Mouse (Mus musculus): ENCODE measurements around the gene Sipa1. TPM values are rescaled to one million over a fixed set of nuclear protein-coding genes. Genes with fewer than 3 reads are reported as not detected.

Gene Sipa1
- total RNA-seq, 2 experiments from 2014 or later = 6.9 to 9.5 TPM

- DNase-seq = peak; percentile 60 to 64
- intact Hi-C loops (cut with DNase I) = no loop called here
Observed at GRCm38 (mm10) chr19:5649298-5649741, 14.2 kb downstream of the Sipa1 start.

DNA sequence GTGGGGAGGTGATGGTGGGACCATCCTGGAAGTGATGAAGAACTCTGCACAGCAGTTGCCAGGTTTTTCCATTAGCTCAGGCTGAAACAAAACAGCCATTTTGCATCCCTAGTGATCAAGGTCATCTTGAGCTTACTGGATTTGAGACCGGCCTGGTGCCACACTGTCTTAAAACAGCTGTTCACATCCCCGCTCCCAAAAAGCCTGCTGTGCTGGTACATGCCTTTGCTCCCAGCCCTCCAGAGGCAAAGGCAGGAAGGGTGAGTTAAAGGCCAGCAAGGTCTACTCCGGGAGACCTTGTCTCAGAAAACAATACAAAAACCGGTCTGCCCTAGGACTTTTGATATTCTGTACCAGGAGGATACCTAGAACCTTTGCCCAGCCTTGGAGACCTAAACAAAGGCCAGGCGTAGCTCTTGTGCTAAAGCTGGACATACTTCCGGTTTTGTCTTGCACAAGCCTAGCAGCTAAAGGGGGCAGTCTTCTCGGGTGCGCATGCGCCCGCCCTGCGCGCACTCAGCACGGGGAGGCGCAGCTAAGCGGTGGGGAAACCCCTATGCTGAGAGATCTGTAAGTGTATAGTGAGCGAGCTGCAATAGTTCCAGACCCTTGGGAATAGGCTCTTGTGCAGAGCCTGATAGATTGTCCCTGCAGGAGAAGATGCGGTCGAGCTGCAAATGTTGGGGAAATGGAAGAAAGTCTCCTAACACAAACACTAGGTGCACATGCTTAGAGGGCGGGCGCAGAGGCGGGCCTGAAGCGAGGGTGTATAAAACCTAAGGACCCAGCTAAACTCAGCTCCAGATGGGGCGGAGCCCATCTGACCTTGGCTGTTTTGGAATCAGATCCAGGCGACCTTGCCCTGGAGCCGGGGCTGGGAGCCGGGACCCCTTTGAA lies 14.9 kb downstream of the Sipa1 start:
- intact Hi-C loops (cut with DNase I) = no loop called here
- peak; percentile 70 to 77 for DNase-seq

DNA sequence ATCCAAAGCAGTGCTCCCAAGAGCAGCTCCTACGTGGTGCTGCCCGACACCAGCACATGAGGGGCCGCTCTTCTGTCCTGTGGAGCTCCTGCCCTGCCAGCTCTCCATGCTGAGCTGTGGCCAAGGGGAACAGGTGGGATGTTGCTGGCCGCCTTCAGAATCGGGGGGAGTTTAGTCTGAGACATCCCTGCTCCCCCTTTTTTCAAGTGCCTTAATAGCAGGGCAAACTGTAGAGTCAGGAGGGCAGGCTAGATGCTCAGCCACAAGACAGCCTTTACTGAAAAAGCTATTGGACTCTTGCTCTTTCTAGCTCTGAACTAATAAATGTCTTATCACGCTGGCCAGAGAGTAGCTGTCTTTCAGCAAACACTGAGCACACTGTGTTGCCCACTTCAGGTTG lies 15.7 kb downstream of the Sipa1 start:
- intact Hi-C loops (cut with DNase I) = no loop called here
- no peak for DNase-seq

DNA sequence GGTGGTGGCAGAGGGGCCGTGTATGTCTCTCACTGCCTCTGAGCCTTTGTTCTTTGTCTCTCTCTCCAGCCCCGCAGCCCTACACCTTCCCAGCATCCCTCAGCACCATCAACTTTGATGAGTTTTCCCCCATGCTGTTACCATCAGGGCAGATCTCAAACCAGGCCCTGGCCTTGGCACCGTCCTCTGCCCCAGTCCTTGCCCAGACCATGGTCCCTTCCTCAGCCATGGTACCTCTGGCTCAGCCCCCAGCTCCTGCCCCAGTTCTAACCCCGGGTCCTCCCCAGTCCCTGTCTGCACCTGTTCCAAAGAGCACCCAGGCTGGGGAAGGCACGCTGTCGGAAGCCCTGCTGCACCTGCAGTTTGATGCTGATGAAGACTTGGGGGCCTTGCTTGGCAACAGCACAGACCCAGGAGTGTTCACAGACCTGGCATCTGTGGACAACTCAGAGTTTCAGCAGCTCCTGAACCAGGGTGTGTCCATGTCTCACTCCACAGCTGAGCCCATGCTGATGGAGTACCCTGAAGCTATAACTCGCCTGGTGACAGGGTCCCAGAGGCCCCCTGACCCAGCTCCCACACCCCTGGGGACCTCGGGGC lies 16.7 kb downstream of the Sipa1 start:
- intact Hi-C loops (cut with DNase I) = no loop called here

DNA sequence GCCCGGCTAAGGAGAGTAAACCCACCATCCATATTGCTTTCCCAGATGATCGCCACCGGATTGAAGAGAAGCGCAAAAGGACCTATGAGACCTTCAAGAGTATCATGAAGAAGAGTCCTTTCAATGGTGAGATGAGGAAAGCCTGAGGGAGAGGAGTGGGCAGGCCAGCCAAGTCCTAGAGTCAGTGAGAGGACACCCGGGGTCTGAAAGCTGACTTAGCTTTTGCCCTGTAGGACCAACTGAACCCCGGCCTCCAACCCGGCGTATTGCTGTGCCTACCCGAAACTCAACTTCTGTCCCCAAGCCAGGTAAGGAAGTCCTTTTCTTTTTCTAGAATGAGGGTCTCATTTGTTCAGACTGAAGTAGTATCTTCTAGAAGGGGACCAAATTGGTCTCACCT lies 18.2 kb downstream of the Sipa1 start:
- DNase-seq = no peak
- intact Hi-C loops (cut with DNase I) = no loop called here

More for the DNA sequence above, 16.7 kb downstream of the Sipa1 start:
- no peak for DNase-seq

DNA sequence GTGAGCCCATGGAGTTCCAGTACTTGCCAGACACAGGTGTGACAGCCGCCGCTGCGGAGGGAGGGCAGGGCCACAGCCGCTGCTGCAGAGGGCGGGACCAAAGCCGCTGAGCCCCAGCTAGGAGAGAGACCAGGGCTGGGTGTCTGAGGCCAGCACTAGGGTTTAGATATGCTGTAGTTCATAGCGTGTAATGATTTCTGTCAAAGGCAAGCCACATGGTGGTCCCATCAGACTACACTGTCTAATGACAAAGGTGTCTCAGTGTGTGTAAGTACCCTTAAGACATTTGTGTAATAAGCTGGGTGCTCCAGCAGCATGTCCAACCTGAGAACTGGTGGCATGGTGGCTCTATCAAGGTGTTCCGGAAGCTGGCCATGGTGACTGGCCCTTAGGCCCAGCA lies 21.9 kb downstream of the Sipa1 start:
- intact Hi-C loops (cut with DNase I) = no loop called here
- DNase-seq = no peak

DNA sequence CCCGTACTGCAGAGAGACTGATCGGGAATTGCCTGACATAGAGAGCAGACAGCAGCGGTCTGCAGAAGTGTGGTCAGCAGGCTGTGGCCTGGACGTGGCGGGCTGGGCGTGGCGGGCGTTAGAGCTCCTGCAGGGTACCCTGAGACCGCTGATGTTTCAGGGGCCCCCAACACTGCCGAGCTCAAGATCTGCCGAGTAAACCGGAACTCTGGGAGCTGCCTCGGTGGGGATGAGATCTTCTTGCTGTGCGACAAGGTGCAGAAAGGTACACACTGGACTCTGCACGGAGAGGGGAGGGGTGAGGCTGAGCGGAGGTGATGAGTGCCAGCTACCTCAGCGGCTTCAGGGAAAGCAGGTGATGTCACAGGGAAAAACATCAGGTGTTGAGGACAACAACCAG lies 22.5 kb downstream of the Sipa1 start:
- no peak for DNase-seq
- intact Hi-C loops (cut with DNase I) = no loop called here

DNA sequence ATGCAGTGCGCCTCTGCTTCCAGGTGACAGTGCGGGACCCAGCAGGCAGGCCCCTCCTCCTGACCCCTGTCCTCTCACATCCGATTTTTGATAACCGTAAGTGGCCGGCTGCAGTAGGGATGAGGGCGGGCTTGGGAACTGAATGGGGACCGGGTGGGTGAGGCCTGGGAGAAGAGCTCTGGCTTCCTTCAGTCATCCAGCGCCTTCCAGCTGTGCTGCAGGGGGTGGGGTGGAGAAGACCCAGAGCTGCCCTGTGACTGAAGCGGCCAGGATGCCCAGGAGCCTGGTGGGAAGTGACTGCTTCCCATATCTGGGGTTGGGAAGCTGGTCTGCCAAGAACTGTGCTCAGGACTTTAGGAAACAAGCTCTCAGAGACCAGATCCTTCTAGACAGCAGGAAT lies 23.2 kb downstream of the Sipa1 start:
- no peak for DNase-seq
- intact Hi-C loops (cut with DNase I) = no loop called here

DNA sequence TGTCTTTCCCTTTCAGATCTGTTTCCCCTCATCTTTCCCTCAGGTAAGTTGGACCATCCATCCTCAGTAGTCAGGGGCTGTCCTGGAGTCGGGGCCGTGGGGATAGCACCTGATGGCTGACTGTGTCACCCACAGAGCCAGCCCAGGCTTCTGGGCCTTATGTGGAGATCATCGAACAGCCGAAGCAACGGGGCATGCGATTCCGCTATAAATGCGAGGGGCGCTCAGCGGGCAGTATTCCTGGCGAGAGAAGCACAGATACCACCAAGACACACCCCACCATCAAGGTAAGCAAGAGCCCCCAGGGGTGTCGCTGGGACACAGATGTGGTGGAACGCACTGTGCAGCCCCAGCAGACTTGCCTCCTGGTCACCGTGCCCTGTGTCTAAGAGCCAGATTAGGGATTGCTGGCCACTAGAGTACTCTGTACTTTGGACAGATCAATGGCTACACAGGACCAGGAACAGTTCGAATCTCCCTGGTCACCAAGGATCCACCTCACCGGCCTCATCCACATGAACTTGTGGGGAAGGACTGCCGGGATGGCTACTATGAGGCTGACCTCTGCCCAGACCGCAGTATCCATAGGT lies 25.0 kb downstream of the Sipa1 start:
- intact Hi-C loops (cut with DNase I) = no loop called here
- DNase-seq = no peak

- DNase-seq = peak; percentile 89 to 93
- intact Hi-C loops (cut with DNase I) = no loop called here
Observed at GRCm38 (mm10) chr19:5637069-5638047, 26.1 kb downstream of the Sipa1 start, which contains the start of gene Rela. Rela (plus strand) TSS chr19:5637483.

GRCm38 (mm10) chr19:5636571-5637041 lies 26.9 kb downstream of the Sipa1 start:
- intact Hi-C loops (cut with DNase I) = no loop called here

DNA sequence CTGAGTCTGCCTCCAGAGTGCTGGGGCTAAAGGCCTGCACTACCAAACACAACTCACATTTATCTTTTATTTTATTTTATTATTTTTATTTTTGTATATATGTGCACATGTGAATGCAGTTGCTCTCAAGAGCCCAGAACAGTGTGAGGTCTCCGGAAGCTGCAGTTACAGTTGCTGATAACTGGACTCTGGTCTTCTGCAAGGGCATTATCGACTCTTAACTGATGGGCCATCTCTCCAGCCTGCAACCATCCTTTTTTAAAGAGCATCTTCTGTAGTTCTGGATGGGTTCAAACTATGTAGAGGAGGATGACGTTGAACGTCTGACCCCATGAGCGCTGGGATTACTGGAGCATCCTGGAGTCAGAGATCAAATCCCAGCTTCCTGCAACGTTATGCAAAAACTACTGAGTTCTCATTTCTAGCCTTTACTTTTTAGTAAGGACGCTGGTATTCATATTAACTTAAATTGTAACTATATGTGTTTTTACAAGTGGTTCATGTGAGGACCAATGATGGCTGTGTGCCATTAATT lies 27.4 kb downstream of the Sipa1 start:
- intact Hi-C loops (cut with DNase I) = no loop called here
- DNase-seq = no peak

More at GRCm38 (mm10) chr19:5636571-5637041, 26.9 kb downstream of the Sipa1 start:
- peak in 1 of 2 experiments; percentile 50 for DNase-seq

DNA sequence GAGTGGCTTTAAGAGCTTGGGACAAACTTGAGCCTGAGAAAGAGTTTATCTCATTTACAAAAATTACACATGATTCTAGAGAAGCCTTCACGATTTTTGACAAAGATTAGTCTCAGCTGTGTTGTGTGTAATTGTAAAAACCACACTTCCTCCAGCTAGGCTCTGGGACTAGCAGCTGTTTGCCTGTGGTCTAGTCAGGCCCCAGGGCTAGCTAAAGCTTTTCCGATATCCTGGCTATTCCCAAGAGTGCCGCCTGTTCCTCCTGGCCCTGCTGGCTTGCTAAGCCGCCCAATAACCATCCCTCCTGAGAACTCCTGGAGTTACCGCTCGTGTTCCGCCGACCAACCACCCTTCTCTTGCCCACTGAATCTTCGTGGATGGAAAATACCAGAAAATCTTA lies 31.4 kb downstream of the Sipa1 start:
- intact Hi-C loops (cut with DNase I) = no loop called here
- DNase-seq = no peak

- DNase-seq = no peak
- intact Hi-C loops (cut with DNase I) = no loop called here
Observed at GRCm38 (mm10) chr19:5629907-5630306, 33.6 kb downstream of the Sipa1 start.

GRCm38 (mm10) chr19:5625311-5625710 lies 38.2 kb downstream of the Sipa1 start:
- DNase-seq = no peak
- intact Hi-C loops (cut with DNase I) = no loop called here

GRCm38 (mm10) chr19:5621884-5622283 lies 41.6 kb downstream of the Sipa1 start:
- no peak for DNase-seq
- intact Hi-C loops (cut with DNase I) = no loop called here

DNA sequence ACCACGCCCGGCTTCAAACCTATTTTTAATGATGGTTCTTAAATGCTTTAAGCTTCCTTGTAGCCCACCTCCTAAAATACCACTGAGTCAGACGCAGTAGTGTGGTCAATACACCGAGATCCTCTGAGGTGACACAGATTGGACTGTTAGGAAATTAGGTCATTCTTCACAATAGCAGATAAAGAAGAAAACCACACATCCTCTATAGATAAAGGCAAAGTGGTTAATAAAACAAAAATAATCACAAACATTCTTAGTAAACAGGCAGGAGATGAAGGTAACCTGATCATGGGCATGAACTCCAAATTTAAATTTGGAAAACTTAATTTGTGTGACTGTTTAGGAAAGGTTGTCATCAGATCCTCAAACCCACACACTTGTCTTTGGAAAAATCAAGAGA lies 43.5 kb downstream of the Sipa1 start:
- no peak for DNase-seq
- intact Hi-C loops (cut with DNase I) = no loop called here

GRCm38 (mm10) chr19:5614953-5615352 lies 48.6 kb downstream of the Sipa1 start:
- intact Hi-C loops (cut with DNase I) = no loop called here
- no peak for DNase-seq

DNA sequence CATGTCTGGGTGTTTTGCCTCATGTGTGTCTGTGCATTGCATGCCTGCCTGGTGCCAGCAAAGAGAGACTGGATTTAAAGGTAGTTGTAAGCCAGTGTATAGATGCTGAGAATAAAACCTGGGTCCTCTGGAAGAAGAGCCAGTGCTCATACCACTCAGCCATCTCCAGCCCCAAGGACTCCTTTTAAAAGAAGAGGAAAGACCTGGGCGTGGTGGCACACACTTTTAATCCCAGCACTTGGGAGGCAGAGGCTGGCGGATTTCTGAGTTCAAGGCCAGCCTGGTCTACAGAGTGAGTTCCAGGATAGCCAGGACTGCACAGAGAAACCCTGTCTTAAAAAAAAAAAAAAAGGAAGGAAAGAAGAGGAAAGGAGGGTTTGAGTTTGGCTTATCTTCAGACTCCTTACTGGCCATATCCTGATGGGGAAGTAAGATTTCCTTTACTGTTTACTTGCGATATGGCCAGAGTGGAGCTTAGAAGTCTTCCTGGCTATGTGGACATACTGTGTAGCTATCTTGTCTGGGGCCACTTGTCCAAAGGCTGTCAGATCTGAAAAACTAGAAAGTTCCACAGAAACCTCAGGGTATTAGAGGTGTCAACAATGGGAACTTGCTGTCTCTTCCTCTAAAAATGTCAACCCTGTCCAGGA lies 50.6 kb downstream of the Sipa1 start:
- DNase-seq = no peak
- intact Hi-C loops (cut with DNase I) = no loop called here

Data from gastrocnemius, postnatal 36 days (tissue).